Mouse (Mus musculus): ENCODE data around the gene Zfp174.
A peak's percentile ranks its signal among the peaks of the same experiment; 100 is the strongest.

The Zfp174 gene

DNA sequence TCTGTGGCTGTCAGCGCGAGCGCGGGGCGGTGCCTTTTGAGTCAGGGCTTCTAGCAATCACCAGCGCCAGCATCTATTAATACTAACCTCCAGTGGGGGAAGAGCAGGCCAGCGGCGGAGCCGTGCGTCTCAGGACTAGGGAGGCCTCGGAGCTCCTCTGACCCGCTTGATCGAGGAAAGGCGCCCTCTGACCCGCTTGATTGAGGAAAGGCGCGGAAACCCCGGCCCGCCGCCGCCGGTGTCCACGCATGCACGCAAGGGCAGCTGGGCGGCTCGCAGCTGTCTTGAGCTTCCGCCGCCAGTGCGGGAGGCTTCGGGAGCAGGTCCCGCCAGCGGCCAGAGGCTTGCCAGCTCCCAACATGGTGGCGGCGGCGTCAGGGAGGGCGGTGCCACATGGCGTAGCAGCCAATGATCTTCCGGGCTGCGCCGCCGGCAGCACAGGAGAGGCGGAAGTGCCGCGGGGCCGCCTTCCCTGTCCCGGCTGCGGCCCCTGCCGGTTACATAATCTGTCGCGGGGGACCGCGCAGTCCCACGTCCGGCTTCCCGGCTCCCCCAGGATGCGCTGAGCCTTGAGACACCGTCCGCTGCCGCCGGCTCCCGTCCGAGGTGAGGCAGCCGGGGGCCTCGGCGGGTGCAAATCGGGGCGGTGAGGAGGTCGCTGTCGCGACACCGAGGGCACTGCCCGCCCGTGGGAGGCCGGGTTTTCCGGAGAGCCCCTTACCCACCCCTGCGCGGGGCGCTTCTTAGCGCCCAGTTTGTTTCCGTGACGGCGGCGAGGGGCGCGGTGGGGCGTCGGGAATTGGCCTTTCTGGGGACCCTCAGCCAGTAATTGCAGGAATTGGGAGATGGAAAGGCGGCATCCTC lies 37.4 kb downstream of the Zfp174 start, which contains the start of the genes Zfp597 and Gm20695:
Gene Zfp597, minus strand, starts transcription at position 361 of the 864 bp plus-strand sequence.
Gene Gm20695, plus strand, starts transcription at position 448 of the 864 bp plus-strand sequence.
- peak; percentile 86 for DNase-seq (ENCODE audit: low spot score)

DNA sequence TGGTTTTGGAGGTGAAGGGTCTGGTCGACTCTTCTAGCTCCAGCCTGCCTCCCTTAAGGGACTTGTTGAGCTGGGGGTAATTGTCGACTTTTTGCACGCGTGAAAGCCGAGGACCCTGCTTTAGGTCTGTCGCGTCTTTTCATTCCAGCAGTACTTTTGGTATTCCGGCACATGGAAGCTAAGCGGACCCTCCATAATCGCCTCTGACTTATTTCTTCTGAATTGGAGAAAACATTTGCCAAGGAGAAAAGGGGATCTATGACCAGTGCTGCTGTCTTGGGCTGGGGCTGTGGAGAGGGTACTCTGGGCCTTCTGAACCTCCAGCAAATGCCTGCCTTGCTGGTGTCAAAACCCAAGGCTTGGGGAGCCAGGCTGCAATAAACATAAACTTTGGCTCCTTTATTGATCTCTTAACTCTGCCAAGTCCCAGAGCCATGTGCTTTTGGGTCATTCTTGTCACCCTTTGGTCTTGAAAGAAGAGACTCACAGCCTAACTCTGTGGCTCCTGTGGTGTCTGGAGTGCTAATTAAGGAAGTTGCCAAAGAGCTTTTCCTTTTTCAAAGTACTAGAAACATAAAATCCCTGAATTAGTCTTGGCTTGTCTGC lies 38.1 kb downstream of the Zfp174 start:
- no peak for DNase-seq (ENCODE audit: low spot score)

- no peak for DNase-seq (ENCODE audit: low spot score)
Observed at GRCm38 (mm10) chr16:3891621-3892295, 44.7 kb downstream of the Zfp174 start.

DNA sequence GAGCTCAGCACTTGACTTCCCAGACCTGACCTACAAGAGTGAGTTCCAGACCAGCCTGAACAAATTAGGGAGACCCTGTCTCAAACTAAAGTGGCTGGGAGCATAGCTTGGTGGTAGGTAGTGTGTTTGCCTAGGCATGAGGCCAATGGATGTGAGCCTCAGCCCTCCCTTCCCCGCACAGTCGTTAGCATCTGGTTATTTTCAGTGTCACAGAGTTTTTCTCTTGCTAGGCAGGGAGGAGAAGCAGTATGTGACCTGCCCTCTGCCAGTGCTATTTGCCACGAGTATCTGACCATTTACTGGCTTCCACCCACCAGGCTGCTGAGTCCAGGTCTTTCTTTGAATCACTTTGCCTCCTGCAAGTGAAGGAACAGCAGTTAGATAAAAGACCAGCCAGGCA lies 46.7 kb downstream of the Zfp174 start:
- DNase-seq (ENCODE audit: low spot score), result no peak

GRCm38 (mm10) chr16:3895173-3895792 lies 48.2 kb downstream of the Zfp174 start:
- DNase-seq (ENCODE audit: low spot score), result no peak

- no peak for DNase-seq (ENCODE audit: low spot score)
Observed at GRCm38 (mm10) chr16:3896046-3896445, 49.0 kb downstream of the Zfp174 start.

DNA sequence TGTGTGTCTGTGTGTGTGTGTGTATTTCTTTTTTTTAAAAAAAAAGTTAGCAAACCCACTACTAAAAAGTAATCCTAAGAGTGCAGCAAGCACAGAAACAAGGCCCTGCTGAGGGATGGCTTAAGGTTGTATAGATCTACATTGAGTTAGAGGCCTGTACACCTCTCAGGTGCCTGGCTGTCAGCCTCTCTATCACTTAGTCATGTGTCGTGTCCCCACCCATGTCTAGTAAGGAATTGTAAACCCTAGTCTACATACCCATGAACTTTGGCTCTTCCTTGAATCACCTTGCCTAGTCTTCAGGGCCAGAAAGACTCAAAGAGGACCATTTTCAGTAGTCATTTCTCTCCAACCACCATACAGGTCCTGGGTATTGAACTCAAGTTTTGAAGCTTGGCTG lies 49.5 kb downstream of the Zfp174 start:
- DNase-seq (ENCODE audit: low spot score), result no peak

GRCm38 (mm10) chr16:3907471-3907870 lies 60.4 kb downstream of the Zfp174 start:
- no peak for DNase-seq (ENCODE audit: low spot score)

All from left cerebral cortex, adult 11 months (tissue).